Mouse (Mus musculus) hindbrain, embryonic 11.5 days (tissue): ENCODE measurements around the gene Ybey. TPM values are rescaled to one million over a fixed set of nuclear protein-coding genes. Genes with fewer than 3 reads are reported as not detected.

ENCODE experiments used
- ATAC-seq: fragments of 200-750 bp; cut with Nextera tagmentation; 2 replicates; pipeline ENCODE4 v1.8.0; 2017; ENCODE audit warnings: mild to moderate bottlenecking, moderate TSS enrichment, moderate library complexity; ENCODE audit not compliant: low FRiP score
- DNase-seq: peaks from one replicate; pipeline ENCODE4 v3.0.0-alpha.2; 2015; ENCODE audit warnings: low spot score
- H3K27ac ChIP-seq: fragments of 300-500 bp; sonication (generic); 2 replicates; pipeline ENCODE4 v1.5.1; 2014; ENCODE audit warnings: mild to moderate bottlenecking, low read depth, low read length
- H3K27me3 ChIP-seq: fragments of 300-500 bp; sonication (generic); 2 replicates; pipeline ENCODE4 v1.6.1; 2014; ENCODE audit warnings: mild to moderate bottlenecking, low read length, moderate library complexity, mixed read lengths; ENCODE audit not compliant: control insufficient read depth, insufficient read depth
- H3K36me3 ChIP-seq: fragments of 300-500 bp; sonication (generic); 2 replicates; pipeline ENCODE4 v1.6.1; 2014; ENCODE audit warnings: mild to moderate bottlenecking, low read length, moderate library complexity, mixed read lengths; ENCODE audit not compliant: control insufficient read depth, insufficient read depth
- H3K4me1 ChIP-seq: fragments of 300-500 bp; sonication (generic); replicated peaks from 2 replicates; pipeline ENCODE4 v1.6.1; 2014; ENCODE audit warnings: low read length, mixed read lengths; ENCODE audit not compliant: control insufficient read depth, insufficient read depth
- H3K4me2 ChIP-seq: fragments of 300-500 bp; sonication (generic); replicated peaks from 2 replicates; pipeline ENCODE4 v1.6.1; 2014; ENCODE audit warnings: mild to moderate bottlenecking, low read depth, low read length
- H3K4me3 ChIP-seq: fragments of 300-500 bp; sonication (generic); 2 replicates; pipeline ENCODE4 v1.5.1; 2014; ENCODE audit warnings: low read depth, low read length
- H3K9ac ChIP-seq: fragments of 300-500 bp; sonication (generic); 2 replicates; pipeline ENCODE4 v1.6.1; 2014; ENCODE audit warnings: low read depth, low read length
- H3K9me3 ChIP-seq: fragments of 300-500 bp; sonication (generic); 2 replicates; pipeline ENCODE4 v1.6.1; 2016; ENCODE audit warnings: low read length; ENCODE audit not compliant: control insufficient read depth
- WGBS: fragments of 180-500 bp; shearing (Covaris S2); extraction: QIAGEN DNeasy Blood & Tissue Kit; methylation state at CpG from one replicate; pipeline ENCODE4 v1.1.7; 2014; 5-methylcytosine and 5-hydroxymethylcytosine counted together
- polyA plus RNA-seq: library from polyadenylated mRNA; unstranded; fragments of >200 nt; fragmentation: Nextera tagmentation; extraction: Ambion mirVana; gene quantifications from 2 replicates; pipeline ENCODE4 v1.2.1, GENCODE M21; 2014

Ybey gene
- polyA plus RNA-seq, 1 experiment from 2014 or later = 5.3 TPM

DNA sequence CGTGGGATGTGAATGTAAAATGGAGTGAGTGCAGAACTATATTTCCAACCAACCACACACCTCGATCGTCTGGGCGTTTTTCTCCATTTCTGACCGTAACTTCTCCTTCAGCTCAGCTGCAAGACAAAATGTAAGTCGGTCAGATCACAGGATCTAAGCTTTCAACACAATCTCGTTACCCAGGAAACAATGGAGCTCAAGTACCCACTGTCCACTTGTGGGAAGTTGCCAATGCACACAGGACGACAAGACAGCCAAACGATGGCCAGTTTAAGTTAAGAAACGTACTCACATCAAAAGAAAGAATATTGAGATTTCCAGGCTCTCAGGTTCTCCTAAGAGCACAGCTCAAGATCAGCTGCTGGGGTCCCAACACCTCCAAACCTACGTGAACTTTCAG lies 35.0 kb downstream of the Ybey start:
- H3K4me2 ChIP-seq = no peak overlapping the region
- WGBS = 96% methylated on average over 11 of the region's 11 CpGs
- H3K9me3 ChIP-seq = no peaks in the 10 kb centered on the region
- H3K27me3 ChIP-seq = no peaks in the 10 kb centered on the region
- no peak overlapping the region for H3K27ac ChIP-seq
- H3K4me1 ChIP-seq = no peaks in the 10 kb centered on the region
- DNase-seq (no peak), ATAC-seq (no peak)
- H3K9ac ChIP-seq = no peak overlapping the region
- peaks cover 23% of the 10 kb centered on the region for H3K36me3 ChIP-seq
- no peak overlapping the region for H3K4me3 ChIP-seq

- no peaks in the 10 kb centered on the region for H3K4me1 ChIP-seq
- DNase-seq (no peak), ATAC-seq (no peak)
- no peaks in the 10 kb centered on the region for H3K27me3 ChIP-seq
- no peak overlapping the region for H3K9ac ChIP-seq
- whole genome bisulfite sequencing = 97% methylated on average over 7 of the region's 7 CpGs
- H3K9me3 ChIP-seq = no peaks in the 10 kb centered on the region
- no peak overlapping the region for H3K27ac ChIP-seq
- no peak overlapping the region for H3K4me3 ChIP-seq
- peaks cover 18% of the 10 kb centered on the region for H3K36me3 ChIP-seq
- no peak overlapping the region for H3K4me2 ChIP-seq
Observed at GRCm38 (mm10) chr10:76425674-76426073, 43.2 kb downstream of the Ybey start.

DNA sequence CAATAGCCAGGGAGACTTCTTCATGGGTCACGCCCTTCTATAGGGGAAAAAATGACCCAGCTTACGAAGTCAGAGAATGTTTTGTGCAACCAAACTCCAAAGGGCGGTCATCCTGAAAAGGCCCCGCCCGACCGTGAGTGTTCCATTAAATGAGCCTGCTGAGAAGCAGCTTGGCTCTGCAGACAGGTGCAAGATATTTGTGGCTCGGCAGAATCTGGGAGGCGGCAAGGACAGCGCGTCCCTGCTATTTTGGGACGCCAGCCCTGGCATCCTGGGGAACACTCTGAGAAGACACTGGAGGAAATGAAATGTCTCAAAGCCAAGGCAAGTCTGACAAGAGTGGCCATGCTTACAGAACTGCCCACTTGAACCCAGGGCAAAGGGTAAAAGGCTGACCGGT lies 52.1 kb downstream of the Ybey start:
- ATAC-seq (no peak), DNase-seq (no peak)
- Histone ChIP-seq H3K9me3 (no peaks in the 10 kb centered on the region), H3K4me3 (no peak overlapping the region), H3K4me2 (no peak overlapping the region), H3K36me3 (peaks cover 7% of the 10 kb centered on the region), H3K27me3 (no peaks in the 10 kb centered on the region), H3K9ac (no peak overlapping the region), H3K27ac (no peak overlapping the region), H3K4me1 (no peaks in the 10 kb centered on the region)
- WGBS = 86% methylated on average over 12 of the region's 12 CpGs

Other genes with a start within 250 kb of the Ybey start
- gene Prmt2, start 231.2 kb downstream of the Ybey start, polyA plus RNA-seq = 113 TPM in 2 replicates
- gene S100b, start 215.3 kb downstream of the Ybey start, polyA plus RNA-seq = 0.42 and 0.45 TPM in 2 replicates
- gene Dip2a, start 123.8 kb downstream of the Ybey start, polyA plus RNA-seq = 4.1 and 7.1 TPM in 2 replicates
- gene AC141477.1, start 28.7 kb downstream of the Ybey start, polyA plus RNA-seq = not detected in 2 replicates
- gene Pcnt, start 26.3 kb downstream of the Ybey start, polyA plus RNA-seq = 16.5 TPM in 2 replicates
- gene 2610028H24Rik, start 20.0 kb downstream of the Ybey start, polyA plus RNA-seq = not detected in 2 replicates
- 66.8 and 67.5 TPM in 2 replicates for gene Mcm3ap, start 187 bp downstream of the Ybey start, polyA plus RNA-seq
- 45.1 and 56.4 TPM in 2 replicates for gene Lss, start 62.5 kb upstream of the Ybey start, polyA plus RNA-seq
- 0.22 TPM in 1 of 2 replicates, not detected in the other for gene Spatc1l, start 93.2 kb upstream of the Ybey start, polyA plus RNA-seq
- not detected in 2 replicates for gene Ftcd, start 106.5 kb upstream of the Ybey start, polyA plus RNA-seq
- gene Col6a2, start 154.5 kb upstream of the Ybey start, polyA plus RNA-seq = 12.6 and 13.3 TPM in 2 replicates